Mouse (Mus musculus) testis, postnatal 14 days (tissue): Measurements from ENCODE around the gene H2afb1.
"Not testable (repeated sequence)": the region's sequence is repeated elsewhere in the genome, so short reads cannot be mapped to it uniquely, and the experiment has no call there.

ENCODE experiments used
- DNase-seq: peaks from one replicate; pipeline ENCODE4 v3.0.0; 2021; ENCODE audit warnings: low spot score

The H2afb1 gene

DNA sequence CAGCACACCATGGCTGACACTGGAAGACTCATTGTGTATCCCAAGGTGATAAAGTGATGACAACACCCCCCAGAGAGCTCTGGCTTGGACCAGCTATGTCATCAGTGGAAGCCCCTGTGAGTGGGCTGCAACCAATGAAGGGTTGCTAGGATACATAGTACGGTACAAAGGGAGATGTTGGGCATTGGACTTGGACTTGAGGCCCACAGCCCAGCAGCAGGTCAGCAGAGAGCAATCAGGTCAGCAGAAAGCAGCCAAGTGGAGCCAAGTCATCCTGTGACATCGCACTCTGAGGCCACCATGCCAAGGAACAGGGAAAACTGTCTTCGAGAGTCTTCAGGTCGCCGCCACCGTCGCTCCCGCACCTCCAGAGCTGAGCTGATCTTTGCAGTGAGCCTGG is at the start of gene H2afb1:
Gene H2afb1, plus strand, starts transcription at position 301 of the 400 bp plus-strand sequence.
- not testable (repeated sequence) for DNase-seq

DNA sequence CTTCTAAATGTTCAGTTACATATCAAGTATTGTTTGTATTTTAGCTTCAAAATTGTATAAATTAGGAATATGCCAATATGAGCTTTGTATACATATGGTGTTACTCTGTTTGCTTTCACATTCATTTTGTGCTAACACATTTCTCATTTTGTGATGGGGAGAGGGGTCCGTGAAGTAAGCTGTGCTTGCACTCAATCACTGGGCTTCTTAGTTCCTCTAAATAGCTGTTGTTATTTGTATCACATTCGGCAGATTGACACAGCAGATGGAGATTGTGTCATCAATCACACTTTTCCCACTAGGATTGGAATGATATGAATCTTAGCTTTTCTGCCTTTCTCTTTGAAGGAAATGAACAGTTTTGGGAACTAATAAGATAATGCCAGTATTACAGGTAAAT is 21.5 kb downstream of the H2afb1 start:
- DNase-seq: no peak
